Mouse (Mus musculus) layer of hippocampus, postnatal 10 days (tissue): ENCODE data around the gene Mpl. TPM values are rescaled to one million over a fixed set of nuclear protein-coding genes. Genes with fewer than 3 reads are reported as not detected.

ENCODE experiments used
- total RNA-seq, 2 experiments: library from RNA; stranded (reverse); gene quantifications; 2 replicates each; pipeline ENCODE4 v1.2.3; 2021

Mpl gene
- total RNA-seq, 2 experiments from 2014 or later = 0.16 TPM; not detected in 1

Other genes starting within 250 kb of the Mpl start
- 100 to 1,000 TPM; 140 to 142 TPM for gene Ptprf, start 166.1 kb downstream of the Mpl start, total RNA-seq
- 10 to 100 TPM; 33.5 to 42.2 TPM for gene Szt2, start 48.2 kb downstream of the Mpl start, total RNA-seq
- gene Med8, start 48.2 kb downstream of the Mpl start, total RNA-seq = 10 to 100 TPM; 75.8 to 80.1 TPM
- 10 to 100 TPM; 16.4 to 17.7 TPM for gene Elovl1, start 29.4 kb downstream of the Mpl start, total RNA-seq
- gene Cdc20, start 20.2 kb downstream of the Mpl start, total RNA-seq = 1 to 10 TPM; 5.0 to 6.3 TPM
- gene Tie1, start 32.5 kb upstream of the Mpl start, total RNA-seq = 10 to 100 TPM; 15.3 to 16.2 TPM
- gene 2610528J11Rik, start 69.5 kb upstream of the Mpl start, total RNA-seq = not detected
- gene Tmem125, start 86.5 kb upstream of the Mpl start, total RNA-seq = 1 to 10 TPM in 1 of 2 experiments, under 1 TPM in 1; 0.58 to 1.2 TPM
- 1 to 10 TPM in 1 of 2 experiments, under 1 TPM in 1; 0.80 to 1.0 TPM for gene Cfap57, start 163.3 kb upstream of the Mpl start, total RNA-seq
- gene Ebna1bp2, start 163.3 kb upstream of the Mpl start, total RNA-seq = 10 to 100 TPM; 61.3 to 62.9 TPM
- not detected for gene Olfr62, start 201.4 kb upstream of the Mpl start, total RNA-seq
- gene Olfr1342, start 235.2 kb upstream of the Mpl start, total RNA-seq = not detected
- gene Olfr1341, start 246.0 kb upstream of the Mpl start, total RNA-seq = not detected